Mouse (Mus musculus): ENCODE data around the gene Snx33.

GRCm38 (mm10) chr9:56927191-56928012, 769 bp downstream of the Snx33 start:
- no peak for TF ChIP-seq NELFE (IDR thresholded peaks at IDR 0.05; ENCODE audit: low read depth, low read length)
- no peak for TF ChIP-seq USF2 (IDR thresholded peaks at IDR 0.05; ENCODE audit: borderline replicate concordance in 1 of 2, insufficient read depth in 1 of 2, low read depth in 1 of 2, low read length in 2 of 2)
- no peak for TF ChIP-seq USF1 (IDR thresholded peaks at IDR 0.05; ENCODE audit: low read depth, low read length)
- no peak for TF ChIP-seq EP300 (IDR thresholded peaks at IDR 0.05; ENCODE audit: low read depth in 1 of 2, low read length in 2 of 2)
- no peak for TF ChIP-seq ZC3H11A (IDR thresholded peaks at IDR 0.05; ENCODE audit: low read depth, low read length)
- TF ChIP-seq MYC (IDR thresholded peaks at IDR 0.05; ENCODE audit: low read depth, low read length): no peak
- TF ChIP-seq POLR2A (IDR thresholded peaks at IDR 0.05; ENCODE audit: control insufficient read depth in 1 of 2, insufficient read depth in 1 of 2, low read depth in 1 of 2, low read length in 2 of 2, poor library complexity in 1 of 2): no peak
- 0 out of 2 replicates have a peak, but pooled peaks have one; percentile 56 for TF ChIP-seq SIN3A (IDR thresholded peaks at IDR 0.05; ENCODE audit: low read length)
- TF ChIP-seq E2F4 (IDR thresholded peaks at IDR 0.05; ENCODE audit: borderline replicate concordance, low read depth, low read length): no peak
